Mouse (Mus musculus): ENCODE measurements around the gene Bean1.
"Not testable (repeated sequence)": the region's sequence is repeated elsewhere in the genome, so short reads cannot be mapped to it uniquely, and the experiment has no call there.

Bean1 gene

GRCm38 (mm10) chr8:104234573-104234972 is 64.3 kb downstream of the Bean1 start:
- in situ Hi-C loops (cut with MboI; ENCODE audit: low sequenced_read_pairs): no loop called here

DNA sequence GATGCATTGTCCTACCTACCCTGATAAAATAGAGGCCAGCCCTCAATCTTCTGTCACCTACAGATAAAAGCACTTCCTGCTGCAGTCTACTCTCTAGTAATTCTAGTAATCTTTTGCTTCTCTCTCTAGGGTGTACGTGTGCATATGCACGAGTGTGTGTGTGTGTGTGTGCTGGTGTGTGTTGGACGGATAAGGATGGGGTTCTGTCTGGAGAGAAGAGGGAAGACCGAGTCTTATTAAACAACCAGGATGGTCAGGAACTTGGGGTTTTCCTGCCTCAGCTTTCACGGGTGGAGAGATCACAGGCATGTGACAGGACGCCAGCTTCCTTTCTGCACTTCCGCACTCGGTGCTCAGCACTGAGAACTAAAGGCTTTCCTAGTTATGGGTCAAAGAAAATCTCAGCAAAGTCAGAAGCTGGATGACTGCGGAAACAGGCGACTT is 69.2 kb downstream of the Bean1 start:
- in situ Hi-C loops (cut with MboI; ENCODE audit: low sequenced_read_pairs): no loop called here

DNA sequence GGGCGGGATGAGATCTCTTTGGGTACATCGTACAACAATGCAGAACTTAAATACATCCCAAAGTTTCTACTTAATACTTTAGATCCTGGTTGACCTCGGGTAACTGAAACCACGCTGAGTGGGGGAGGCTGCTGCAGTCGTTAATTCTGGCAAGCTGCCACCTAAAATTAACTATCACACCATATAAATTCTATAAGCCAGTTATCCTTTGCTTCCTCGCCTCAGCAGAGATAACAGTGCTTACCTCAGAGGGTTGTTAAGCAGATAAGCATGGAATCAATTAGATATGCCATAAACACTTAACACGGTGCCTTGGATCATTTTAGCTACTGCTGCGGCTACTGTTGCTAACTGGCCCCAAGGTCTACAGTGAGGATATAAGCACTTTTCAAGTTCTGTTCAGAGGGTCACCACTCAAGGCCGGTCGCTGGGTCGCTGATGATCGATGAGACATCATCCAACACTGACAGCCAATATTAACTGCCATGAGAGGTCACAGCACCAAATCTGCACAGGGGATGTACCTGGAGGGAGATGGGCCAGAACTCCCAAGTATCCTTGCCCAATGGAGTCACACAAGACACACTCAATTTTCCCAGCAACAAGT is 71.9 kb downstream of the Bean1 start:
- in situ Hi-C loops (cut with MboI; ENCODE audit: low sequenced_read_pairs): no loop called here

- in situ Hi-C loops (cut with MboI; ENCODE audit: low sequenced_read_pairs): no loop called here
These were observed 76.4 kb downstream of the Bean1 start for GRCm38 (mm10) chr8:104246621-104247020.

- in situ Hi-C loops (cut with MboI; ENCODE audit: low sequenced_read_pairs): no loop called here
These were observed 77.0 kb downstream of the Bean1 start for GRCm38 (mm10) chr8:104247054-104247907.

GRCm38 (mm10) chr8:104247908-104248275 is 77.7 kb downstream of the Bean1 start:
- in situ Hi-C loops (cut with MboI; ENCODE audit: low sequenced_read_pairs): no loop called here

GRCm38 (mm10) chr8:104248276-104248675 is 78.0 kb downstream of the Bean1 start, which contains the start of gene Tk2:
Tk2 (minus strand) TSS chr8:104248558.
- in situ Hi-C loops (cut with MboI; ENCODE audit: low sequenced_read_pairs): no loop called here

GRCm38 (mm10) chr8:104249442-104249996 is 79.3 kb downstream of the Bean1 start:
- in situ Hi-C loops (cut with MboI; ENCODE audit: low sequenced_read_pairs): no loop called here

GRCm38 (mm10) chr8:104250439-104251367 is 80.5 kb downstream of the Bean1 start, which contains the start of gene Cklf:
Cklf (plus strand) TSS chr8:104250861.
- in situ Hi-C loops (cut with MboI; ENCODE audit: low sequenced_read_pairs): no loop called here

DNA sequence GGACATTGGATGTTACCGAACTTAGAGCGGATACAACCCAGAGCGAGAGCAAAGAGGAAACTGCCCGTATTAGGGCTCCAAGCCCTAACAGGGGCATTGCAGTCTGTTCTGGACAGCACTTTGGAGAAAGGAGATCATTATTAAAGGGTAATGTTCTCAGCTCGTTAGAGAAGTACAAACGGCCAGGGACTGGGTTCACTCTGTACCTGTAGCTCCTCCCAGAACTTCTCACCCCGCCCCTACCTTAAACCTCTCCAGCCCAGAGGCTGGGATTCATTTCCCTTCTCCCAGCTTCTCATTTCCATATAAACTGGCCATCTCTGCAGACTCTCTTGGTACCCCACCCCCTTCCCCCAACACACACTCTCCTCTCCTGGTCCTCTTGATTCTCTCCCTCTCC is 81.2 kb downstream of the Bean1 start:
- in situ Hi-C loops (cut with MboI; ENCODE audit: low sequenced_read_pairs): no loop called here

DNA sequence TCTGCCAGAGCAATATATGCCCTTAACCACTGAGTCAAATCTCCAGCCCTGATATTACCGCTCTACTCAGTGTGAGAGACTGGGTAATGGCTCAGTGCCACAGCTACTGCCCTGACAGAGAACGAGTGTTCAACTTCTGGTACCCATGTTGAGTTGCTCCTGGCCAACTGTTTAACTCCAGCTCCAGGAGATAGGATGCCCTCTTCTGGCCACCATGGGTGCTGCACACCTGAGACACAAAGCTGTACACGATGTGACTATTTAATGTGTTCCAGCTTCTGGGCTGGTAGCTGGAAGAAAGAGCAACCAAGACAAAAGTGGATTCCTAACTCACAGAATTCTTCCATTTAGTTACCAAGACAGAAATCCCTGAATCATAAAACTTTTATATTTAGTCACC is 82.8 kb downstream of the Bean1 start:
- in situ Hi-C loops (cut with MboI; ENCODE audit: low sequenced_read_pairs): no loop called here

GRCm38 (mm10) chr8:104261802-104262201 is 91.6 kb downstream of the Bean1 start:
- in situ Hi-C loops (cut with MboI; ENCODE audit: low sequenced_read_pairs): not testable (repeated sequence)

- in situ Hi-C loops (cut with MboI; ENCODE audit: low sequenced_read_pairs): not testable (repeated sequence)
These were observed 94.2 kb downstream of the Bean1 start for GRCm38 (mm10) chr8:104264271-104264935.

DNA sequence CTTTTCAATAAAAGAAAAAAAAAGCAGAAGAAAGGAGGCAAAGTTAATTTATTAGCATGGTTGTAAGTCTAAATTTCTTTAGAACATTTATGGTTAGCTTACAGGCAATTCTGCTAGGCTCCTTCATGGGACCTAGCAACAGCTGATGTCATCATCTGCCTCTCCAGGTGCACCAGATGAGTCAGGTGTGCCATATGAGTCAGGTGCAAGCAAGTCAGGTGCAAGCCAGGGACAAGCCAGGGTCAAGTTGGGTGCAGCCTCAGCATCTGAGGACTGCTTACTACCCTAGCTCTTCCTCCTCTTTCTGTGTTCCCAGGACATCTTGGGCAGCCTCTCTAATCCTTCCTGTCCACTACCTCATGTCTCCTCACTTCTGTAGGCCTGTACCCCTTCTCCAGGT is 98.1 kb downstream of the Bean1 start:
- in situ Hi-C loops (cut with MboI; ENCODE audit: low sequenced_read_pairs): no loop called here
